Mouse (Mus musculus): ENCODE measurements around the gene Gtpbp3. TPM values are rescaled to one million over a fixed set of nuclear protein-coding genes. Genes with fewer than 3 reads are reported as not detected.

Gene Gtpbp3
- polyA plus RNA-seq, 2 experiments = 1.3 to 9.2 TPM

- Histone ChIP-seq H3K4me2 (ENCODE audit: low read depth) (peak within 1 kb of the TSS; percentile 83), H3K4me1 (replicated peaks; ENCODE audit: control insufficient read depth in 2 of 2, insufficient read depth in 2 of 2, low read length in 1 of 2) (peaks cover 8 to 9% of the 10 kb centered on the region in 2 experiments), H3K4me3 (ENCODE audit: insufficient read depth in 1 of 2, low read depth in 2 of 2, low read length in 2 of 2) (peak within 1 kb of the TSS; percentile 63 to 73), H3K9ac (replicated peaks) (peak within 1 kb of the TSS; percentile 56), H3K27ac (no peak within 1 kb of the TSS), H3K27me3 (ENCODE audit: control insufficient read depth, insufficient read depth, low read length) (no peaks in the 10 kb centered on the region), H3K9me3 (ENCODE audit: control insufficient read depth, low read length) (no peaks in the 10 kb centered on the region), H3K36me3 (replicated peaks; ENCODE audit: control insufficient read depth, insufficient read depth, low read depth) (no peaks in the 10 kb centered on the region; the same call in 1 of the 2 replicates)
- TF ChIP-seq CTCF (IDR thresholded peaks at IDR 0.05; ENCODE audit: low read depth) = no peak
- 0 out of 2 replicates have a peak, but pooled peaks have one; percentile 20 for TF ChIP-seq EP300 (IDR thresholded peaks at IDR 0.05; ENCODE audit: low read depth)
- WGBS (ENCODE audit: insufficient replicate concordance) = under 1% methylated on average over 55 of the region's 55 CpGs
- peak; percentile 94 to 96 (median 96) for DNase-seq (ENCODE audit: low read depth in 3 of 3, low spot score in 3 of 3)
- ATAC-seq (ENCODE audit: insufficient read depth) = peak; percentile 93
Observed at GRCm38 (mm10) chr8:71542632-71543343, 54.9 kb downstream of the Gtpbp3 start, which contains the start of gene Mvb12a. Mvb12a (plus strand) TSS chr8:71542922.

- Histone ChIP-seq H3K9me3 (ENCODE audit: control insufficient read depth, low read length) (no peaks in the 10 kb centered on the region), H3K4me1 (replicated peaks; ENCODE audit: control insufficient read depth in 2 of 2, insufficient read depth in 2 of 2, low read length in 1 of 2) (peaks cover 3 to 6% of the 10 kb centered on the region in 2 experiments; a peak in 1 of 4 replicates), H3K27me3 (ENCODE audit: control insufficient read depth, insufficient read depth, low read length) (no peaks in the 10 kb centered on the region), H3K4me2 (ENCODE audit: low read depth) (peak overlapping the region; percentile 83), H3K27ac (no peak overlapping the region), H3K4me3 (ENCODE audit: insufficient read depth in 1 of 2, low read depth in 2 of 2, low read length in 2 of 2) (peak overlapping the region in 1 of 2 experiments; percentile 73; a peak in 1 of 4 replicates), H3K36me3 (replicated peaks; ENCODE audit: control insufficient read depth, insufficient read depth, low read depth) (no peaks in the 10 kb centered on the region; the same call in 1 of the 2 replicates), H3K9ac (replicated peaks) (no peak overlapping the region; the same call in 1 of the 2 replicates)
- TF ChIP-seq EP300 (IDR thresholded peaks at IDR 0.05; ENCODE audit: low read depth) = no peak
- no peak for TF ChIP-seq CTCF (IDR thresholded peaks at IDR 0.05; ENCODE audit: low read depth)
- DNase-seq (ENCODE audit: low read depth in 3 of 3, low spot score in 3 of 3) (no peak), ATAC-seq (ENCODE audit: insufficient read depth) (no peak)
- 76% methylated on average over 9 of the region's 9 CpGs for WGBS (ENCODE audit: insufficient replicate concordance)
Observed at GRCm38 (mm10) chr8:71543755-71544154, 55.9 kb downstream of the Gtpbp3 start.

GRCm38 (mm10) chr8:71545053-71545452 lies 57.1 kb downstream of the Gtpbp3 start:
- peaks cover 3 to 6% of the 10 kb centered on the region in 2 experiments; a peak in 1 of 4 replicates for H3K4me1 ChIP-seq (replicated peaks; ENCODE audit: control insufficient read depth in 2 of 2, insufficient read depth in 2 of 2, low read length in 1 of 2)
- H3K36me3 ChIP-seq (replicated peaks; ENCODE audit: control insufficient read depth, insufficient read depth, low read depth) = no peaks in the 10 kb centered on the region; the same call in 1 of the 2 replicates
- no peak overlapping the region for H3K9ac ChIP-seq (replicated peaks)
- H3K4me2 ChIP-seq (ENCODE audit: low read depth) = no peak overlapping the region
- 81% methylated on average over 11 of the region's 11 CpGs for WGBS (ENCODE audit: insufficient replicate concordance)
- no peak overlapping the region for H3K27ac ChIP-seq
- H3K27me3 ChIP-seq (ENCODE audit: control insufficient read depth, insufficient read depth, low read length) = no peaks in the 10 kb centered on the region
- no peak for ATAC-seq (ENCODE audit: insufficient read depth)
- no peak for DNase-seq (ENCODE audit: low read depth in 3 of 3, low spot score in 3 of 3)
- TF ChIP-seq EP300 (IDR thresholded peaks at IDR 0.05; ENCODE audit: low read depth) (no peak), CTCF (IDR thresholded peaks at IDR 0.05; ENCODE audit: low read depth) (no peak)
- H3K4me3 ChIP-seq (ENCODE audit: insufficient read depth in 1 of 2, low read depth in 2 of 2, low read length in 2 of 2) = no peak overlapping the region
- H3K9me3 ChIP-seq (ENCODE audit: control insufficient read depth, low read length) = no peaks in the 10 kb centered on the region

GRCm38 (mm10) chr8:71547590-71547989 lies 59.7 kb downstream of the Gtpbp3 start:
- H3K9ac ChIP-seq (replicated peaks) = no peak overlapping the region
- no peaks in the 10 kb centered on the region; the same call in 1 of the 2 replicates for H3K36me3 ChIP-seq (replicated peaks; ENCODE audit: control insufficient read depth, insufficient read depth, low read depth)
- H3K27me3 ChIP-seq (ENCODE audit: control insufficient read depth, insufficient read depth, low read length) = no peaks in the 10 kb centered on the region
- H3K27ac ChIP-seq = no peak overlapping the region
- H3K9me3 ChIP-seq (ENCODE audit: control insufficient read depth, low read length) = no peaks in the 10 kb centered on the region
- 71% methylated on average over 7 of the region's 7 CpGs for WGBS (ENCODE audit: insufficient replicate concordance)
- peaks cover 3 to 6% of the 10 kb centered on the region in 2 experiments; a peak in 1 of 4 replicates for H3K4me1 ChIP-seq (replicated peaks; ENCODE audit: control insufficient read depth in 2 of 2, insufficient read depth in 2 of 2, low read length in 1 of 2)
- no peak for TF ChIP-seq CTCF (IDR thresholded peaks at IDR 0.05; ENCODE audit: low read depth)
- no peak for TF ChIP-seq EP300 (IDR thresholded peaks at IDR 0.05; ENCODE audit: low read depth)
- DNase-seq (ENCODE audit: low read depth in 3 of 3, low spot score in 3 of 3) (no peak), ATAC-seq (ENCODE audit: insufficient read depth) (no peak)
- H3K4me2 ChIP-seq (ENCODE audit: low read depth) = no peak overlapping the region
- H3K4me3 ChIP-seq (ENCODE audit: insufficient read depth in 1 of 2, low read depth in 2 of 2, low read length in 2 of 2) = no peak overlapping the region

Other genes starting within 250 kb of the Gtpbp3 start
- 5.9 and 6.4 TPM in 2 replicates for gene Myo9b, start 215.4 kb upstream of the Gtpbp3 start, polyA plus RNA-seq (2012; rRNA removed)
- gene Myo9b, start 215.4 kb upstream of the Gtpbp3 start, polyA plus RNA-seq (2014; fragmentation: Nextera tagmentation; extraction: Ambion mirVana) = 5.8 and 7.0 TPM in 2 replicates
- 16.0 and 23.9 TPM in 2 replicates for gene Haus8, start 215.2 kb upstream of the Gtpbp3 start, polyA plus RNA-seq (2012; rRNA removed)
- 47.1 and 51.6 TPM in 2 replicates for gene Haus8, start 215.2 kb upstream of the Gtpbp3 start, polyA plus RNA-seq (2014; fragmentation: Nextera tagmentation; extraction: Ambion mirVana)
- gene Use1, start 121.3 kb upstream of the Gtpbp3 start, polyA plus RNA-seq (2012; rRNA removed) = 41.9 and 57.2 TPM in 2 replicates
- gene Use1, start 121.3 kb upstream of the Gtpbp3 start, polyA plus RNA-seq (2014; fragmentation: Nextera tagmentation; extraction: Ambion mirVana) = 46.5 and 48.2 TPM in 2 replicates
- gene Ocel1, start 116.8 kb upstream of the Gtpbp3 start, polyA plus RNA-seq (2012; rRNA removed) = 2.8 and 3.1 TPM in 2 replicates
- gene Ocel1, start 116.8 kb upstream of the Gtpbp3 start, polyA plus RNA-seq (2014; fragmentation: Nextera tagmentation; extraction: Ambion mirVana) = 1.9 and 2.8 TPM in 2 replicates
- gene Nr2f6, start 106.1 kb upstream of the Gtpbp3 start, polyA plus RNA-seq (2012; rRNA removed) = 20.8 and 23.4 TPM in 2 replicates
- gene Nr2f6, start 106.1 kb upstream of the Gtpbp3 start, polyA plus RNA-seq (2014; fragmentation: Nextera tagmentation; extraction: Ambion mirVana) = 19.1 and 22.4 TPM in 2 replicates
- 3.1 and 3.5 TPM in 2 replicates for gene Ushbp1, start 92.3 kb upstream of the Gtpbp3 start, polyA plus RNA-seq (2012; rRNA removed)
- 1.5 and 1.9 TPM in 2 replicates for gene Ushbp1, start 92.3 kb upstream of the Gtpbp3 start, polyA plus RNA-seq (2014; fragmentation: Nextera tagmentation; extraction: Ambion mirVana)
- gene Babam1, start 91.2 kb upstream of the Gtpbp3 start, polyA plus RNA-seq (2012; rRNA removed) = 53.6 and 61.2 TPM in 2 replicates
- 50.6 and 52.3 TPM in 2 replicates for gene Babam1, start 91.2 kb upstream of the Gtpbp3 start, polyA plus RNA-seq (2014; fragmentation: Nextera tagmentation; extraction: Ambion mirVana)
- gene Ankle1, start 82.1 kb upstream of the Gtpbp3 start, polyA plus RNA-seq (2012; rRNA removed) = 52.5 and 58.0 TPM in 2 replicates
- 17.8 and 19.0 TPM in 2 replicates for gene Ankle1, start 82.1 kb upstream of the Gtpbp3 start, polyA plus RNA-seq (2014; fragmentation: Nextera tagmentation; extraction: Ambion mirVana)
- 6.6 and 7.5 TPM in 2 replicates for gene Abhd8, start 24.4 kb upstream of the Gtpbp3 start, polyA plus RNA-seq (2012; rRNA removed)
- gene Abhd8, start 24.4 kb upstream of the Gtpbp3 start, polyA plus RNA-seq (2014; fragmentation: Nextera tagmentation; extraction: Ambion mirVana) = 5.3 and 6.8 TPM in 2 replicates
- 45.8 and 73.0 TPM in 2 replicates for gene Mrpl34, start 23.1 kb upstream of the Gtpbp3 start, polyA plus RNA-seq (2012; rRNA removed)
- gene Mrpl34, start 23.1 kb upstream of the Gtpbp3 start, polyA plus RNA-seq (2014; fragmentation: Nextera tagmentation; extraction: Ambion mirVana) = 109 and 114 TPM in 2 replicates
- gene Dda1, start 18.9 kb upstream of the Gtpbp3 start, polyA plus RNA-seq (2012; rRNA removed) = 24.8 and 25.4 TPM in 2 replicates
- 34.4 and 36.9 TPM in 2 replicates for gene Dda1, start 18.9 kb upstream of the Gtpbp3 start, polyA plus RNA-seq (2014; fragmentation: Nextera tagmentation; extraction: Ambion mirVana)
- gene Ano8, start 2.1 kb upstream of the Gtpbp3 start, polyA plus RNA-seq (2012; rRNA removed) = 1.4 and 1.7 TPM in 2 replicates
- 0.14 and 0.15 TPM in 2 replicates for gene Ano8, start 2.1 kb upstream of the Gtpbp3 start, polyA plus RNA-seq (2014; fragmentation: Nextera tagmentation; extraction: Ambion mirVana)
- gene Plvap, start 23.6 kb downstream of the Gtpbp3 start, polyA plus RNA-seq (2012; rRNA removed) = 15.4 and 16.8 TPM in 2 replicates
- 15.9 and 18.4 TPM in 2 replicates for gene Plvap, start 23.6 kb downstream of the Gtpbp3 start, polyA plus RNA-seq (2014; fragmentation: Nextera tagmentation; extraction: Ambion mirVana)
- 0.09 and 0.11 TPM in 2 replicates for gene Ccdc194, start 37.6 kb downstream of the Gtpbp3 start, polyA plus RNA-seq (2012; rRNA removed)
- 0.19 TPM in 1 of 2 replicates, not detected in the other for gene Ccdc194, start 37.6 kb downstream of the Gtpbp3 start, polyA plus RNA-seq (2014; fragmentation: Nextera tagmentation; extraction: Ambion mirVana)
- gene Bst2, start 49.4 kb downstream of the Gtpbp3 start, polyA plus RNA-seq (2012; rRNA removed) = 41.1 and 44.4 TPM in 2 replicates
- gene Bst2, start 49.4 kb downstream of the Gtpbp3 start, polyA plus RNA-seq (2014; fragmentation: Nextera tagmentation; extraction: Ambion mirVana) = 12.2 and 14.2 TPM in 2 replicates
- 21.1 and 25.6 TPM in 2 replicates for gene Mvb12a, start 54.8 kb downstream of the Gtpbp3 start, polyA plus RNA-seq (2012; rRNA removed)
- 31.1 and 35.2 TPM in 2 replicates for gene Mvb12a, start 54.8 kb downstream of the Gtpbp3 start, polyA plus RNA-seq (2014; fragmentation: Nextera tagmentation; extraction: Ambion mirVana)
- 0.13 and 0.25 TPM in 2 replicates for gene Tmem221, start 70.8 kb downstream of the Gtpbp3 start, polyA plus RNA-seq (2012; rRNA removed)
- gene Tmem221, start 70.8 kb downstream of the Gtpbp3 start, polyA plus RNA-seq (2014; fragmentation: Nextera tagmentation; extraction: Ambion mirVana) = 0.37 and 0.39 TPM in 2 replicates
- not detected in 2 replicates for gene Nxnl1, start 78.5 kb downstream of the Gtpbp3 start, polyA plus RNA-seq (2012; rRNA removed)
- 0.06 TPM in 2 replicates for gene Nxnl1, start 78.5 kb downstream of the Gtpbp3 start, polyA plus RNA-seq (2014; fragmentation: Nextera tagmentation; extraction: Ambion mirVana)
- gene Slc27a1, start 80.8 kb downstream of the Gtpbp3 start, polyA plus RNA-seq (2012; rRNA removed) = 1.9 and 2.4 TPM in 2 replicates
- 0.28 and 0.71 TPM in 2 replicates for gene Slc27a1, start 80.8 kb downstream of the Gtpbp3 start, polyA plus RNA-seq (2014; fragmentation: Nextera tagmentation; extraction: Ambion mirVana)
- 45.6 and 58.5 TPM in 2 replicates for gene Pgls, start 104.1 kb downstream of the Gtpbp3 start, polyA plus RNA-seq (2012; rRNA removed)
- 104 and 105 TPM in 2 replicates for gene Pgls, start 104.1 kb downstream of the Gtpbp3 start, polyA plus RNA-seq (2014; fragmentation: Nextera tagmentation; extraction: Ambion mirVana)
- 1.1 TPM in 2 replicates for gene Fam129c, start 109.5 kb downstream of the Gtpbp3 start, polyA plus RNA-seq (2012; rRNA removed)
- 0.56 and 0.99 TPM in 2 replicates for gene Fam129c, start 109.5 kb downstream of the Gtpbp3 start, polyA plus RNA-seq (2014; fragmentation: Nextera tagmentation; extraction: Ambion mirVana)
- gene Colgalt1, start 122.9 kb downstream of the Gtpbp3 start, polyA plus RNA-seq (2012; rRNA removed) = 30.9 and 31.4 TPM in 2 replicates
- 20.5 and 20.7 TPM in 2 replicates for gene Colgalt1, start 122.9 kb downstream of the Gtpbp3 start, polyA plus RNA-seq (2014; fragmentation: Nextera tagmentation; extraction: Ambion mirVana)
- 0.13 and 0.15 TPM in 2 replicates for gene Unc13a, start 183.7 kb downstream of the Gtpbp3 start, polyA plus RNA-seq (2012; rRNA removed)
- 0.18 and 0.34 TPM in 2 replicates for gene Unc13a, start 183.7 kb downstream of the Gtpbp3 start, polyA plus RNA-seq (2014; fragmentation: Nextera tagmentation; extraction: Ambion mirVana)
- 3.8 and 4.0 TPM in 2 replicates for gene Jak3, start 188.2 kb downstream of the Gtpbp3 start, polyA plus RNA-seq (2012; rRNA removed)
- gene Jak3, start 188.2 kb downstream of the Gtpbp3 start, polyA plus RNA-seq (2014; fragmentation: Nextera tagmentation; extraction: Ambion mirVana) = 3.0 and 3.1 TPM in 2 replicates
- 0.48 and 0.73 TPM in 2 replicates for gene Insl3, start 201.1 kb downstream of the Gtpbp3 start, polyA plus RNA-seq (2012; rRNA removed)
- 1.2 and 1.5 TPM in 2 replicates for gene Insl3, start 201.1 kb downstream of the Gtpbp3 start, polyA plus RNA-seq (2014; fragmentation: Nextera tagmentation; extraction: Ambion mirVana)
- 2.2 and 2.5 TPM in 2 replicates for gene B3gnt3, start 213.7 kb downstream of the Gtpbp3 start, polyA plus RNA-seq (2012; rRNA removed)
- 1.8 and 2.0 TPM in 2 replicates for gene B3gnt3, start 213.7 kb downstream of the Gtpbp3 start, polyA plus RNA-seq (2014; fragmentation: Nextera tagmentation; extraction: Ambion mirVana)
- 24.1 and 24.6 TPM in 2 replicates for gene Fcho1, start 237.6 kb downstream of the Gtpbp3 start, polyA plus RNA-seq (2012; rRNA removed)
- gene Fcho1, start 237.6 kb downstream of the Gtpbp3 start, polyA plus RNA-seq (2014; fragmentation: Nextera tagmentation; extraction: Ambion mirVana) = 14.7 and 18.6 TPM in 2 replicates